Mouse (Mus musculus) MEL (cell line): ENCODE measurements at regions not wholly inside any gene's neighbourhood (a gene's known extent, or its start where the extent isn't known, plus 50 kb on each side); places are given as distances from the start of the nearest gene placed in this dataset.

Experiments used
- CTCF ChIP-seq, 3 experiments: IDR thresholded peaks in 2 of 3; conservative IDR thresholded peaks in 1 of 3; 2 replicates each; pipeline ENCODE4 v1.5.1; 2011 to 2012; ENCODE audit warnings: low read length in 3 of 3, low read depth in 2 of 3, mild to moderate bottlenecking in 2 of 3, improper control_type of control experiment in 1 of 3, inconsistent platforms in 1 of 3, mixed read lengths in 1 of 3, moderate library complexity in 1 of 3; ENCODE audit not compliant: control insufficient read depth in 1 of 3, insufficient read depth in 1 of 3, poor library complexity in 1 of 3, severe bottlenecking in 1 of 3
- ELF1 ChIP-seq: IDR thresholded peaks from 2 replicates; pipeline ENCODE4 v1.6.1; 2014; ENCODE audit warnings: low read depth, mild to moderate bottlenecking, inconsistent platforms, low read length, improper control_type of control experiment, moderate library complexity
- EP300 ChIP-seq, 2 experiments: IDR thresholded peaks; 2 replicates each; pipeline ENCODE4 v1.6.1; 2011; ENCODE audit warnings: improper control_type of control experiment in 2 of 2, low read length in 2 of 2, low read depth in 1 of 2, mild to moderate bottlenecking in 1 of 2
- GABPA ChIP-seq: IDR thresholded peaks from 2 replicates; pipeline ENCODE4 v1.6.1; 2012; ENCODE audit warnings: low read depth, mild to moderate bottlenecking, inconsistent platforms, low read length, improper control_type of control experiment, moderate library complexity
- HCFC1 ChIP-seq: IDR thresholded peaks from 2 replicates; pipeline ENCODE4 v1.6.1; 2012; ENCODE audit warnings: low read depth, mild to moderate bottlenecking, inconsistent platforms, low read length, improper control_type of control experiment, moderate library complexity
- KAT2A ChIP-seq: conservative IDR thresholded peaks from 2 replicates; pipeline ENCODE4 v1.6.1; 2012; ENCODE audit warnings: low read depth, low read length, improper control_type of control experiment, inconsistent platforms
- MEF2A ChIP-seq: IDR thresholded peaks from 2 replicates; pipeline ENCODE4 v1.6.1; 2014; ENCODE audit warnings: low read depth, mild to moderate bottlenecking, inconsistent platforms, low read length, improper control_type of control experiment; ENCODE audit not compliant: poor library complexity, insufficient replicate concordance, severe bottlenecking; ENCODE audit errors: extremely low read depth
- MYB ChIP-seq: IDR thresholded peaks from 2 replicates; pipeline ENCODE4 v1.6.1; 2011; ENCODE audit warnings: mild to moderate bottlenecking, low read depth, low read length, improper control_type of control experiment
- POLR2AphosphoS5 ChIP-seq: IDR thresholded peaks from 2 replicates; pipeline ENCODE4 v1.6.1; 2012; ENCODE audit warnings: low read depth, borderline replicate concordance, mild to moderate bottlenecking, inconsistent platforms, low read length, moderate library complexity, mixed read lengths
- UBTF ChIP-seq: IDR thresholded peaks from 2 replicates; pipeline ENCODE4 v1.6.1; 2012; ENCODE audit warnings: low read depth, mild to moderate bottlenecking, inconsistent platforms, low read length, improper control_type of control experiment, moderate library complexity, borderline replicate concordance; ENCODE audit not compliant: insufficient read depth
- USF1 ChIP-seq: IDR thresholded peaks from 2 replicates; pipeline ENCODE4 v1.6.1; 2014; ENCODE audit warnings: low read depth, mild to moderate bottlenecking, inconsistent platforms, low read length, improper control_type of control experiment, moderate library complexity
- ZMIZ1 ChIP-seq: IDR thresholded peaks from 2 replicates; pipeline ENCODE4 v1.6.1; 2012; ENCODE audit warnings: low read depth, mild to moderate bottlenecking, inconsistent platforms, low read length, improper control_type of control experiment, moderate library complexity

DNA sequence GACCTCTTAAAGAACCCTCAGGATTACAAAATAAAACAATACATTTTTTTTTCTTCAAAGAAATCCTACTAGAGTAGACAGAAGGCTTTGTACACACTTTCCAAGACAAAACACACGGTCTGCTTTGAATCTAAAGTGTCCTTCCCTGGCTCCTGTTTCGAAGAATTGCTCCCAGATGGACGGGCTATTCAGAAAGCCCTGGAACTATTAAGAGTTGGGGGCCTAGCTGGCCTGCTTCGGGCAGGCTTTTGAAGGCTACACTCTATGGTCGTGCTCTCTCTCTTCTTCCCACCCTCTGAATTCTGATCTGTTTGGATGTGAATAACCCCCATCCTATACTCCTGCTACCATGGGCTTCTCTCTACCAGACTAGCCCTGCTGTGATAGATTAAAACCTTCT, 167.6 kb upstream of the Sox4 start:
- TF ChIP-seq CTCF (IDR thresholded peaks at IDR 0.05 in 2 of 3, conservative IDR thresholded peaks at IDR 0.05 in 1 of 3; ENCODE audit: control insufficient read depth in 1 of 3, insufficient read depth in 1 of 3, low read depth in 2 of 3, low read length in 3 of 3, poor library complexity in 1 of 3, severe bottlenecking in 1 of 3) = no peak
- TF ChIP-seq ZMIZ1 = no peak
- no peak for TF ChIP-seq MYB
- no peak for TF ChIP-seq POLR2AphosphoS5
- no peak for TF ChIP-seq HCFC1
- no peak for TF ChIP-seq USF1
- no peak for TF ChIP-seq UBTF
- TF ChIP-seq EP300 (IDR thresholded peaks at IDR 0.05; ENCODE audit: low read depth in 1 of 2, low read length in 2 of 2) = no peak
- TF ChIP-seq ELF1 = no peak
- TF ChIP-seq KAT2A = no peak
- TF ChIP-seq GABPA = no peak
- TF ChIP-seq MEF2A = no peak
